Mouse (Mus musculus): ENCODE data around the gene Hnf4a.

GRCm38 (mm10) chr2:163468866-163469265 is 37.7 kb upstream of the Hnf4a start:
- TF ChIP-seq TAL1 (IDR thresholded peaks at IDR 0.05; ENCODE audit: low read length) = no peak
- TF ChIP-seq GATA1 (IDR thresholded peaks at IDR 0.05; ENCODE audit: low read length) = no peak
